Mouse (Mus musculus): ENCODE data around the gene Tmem150c. TPM values are rescaled to one million over a fixed set of nuclear protein-coding genes. Genes with fewer than 3 reads are reported as not detected.

The Tmem150c gene
- polyA plus RNA-seq, 1 experiment from 2014 or later: 1.4 TPM

GRCm38 (mm10) chr5:100085097-100085496, 74.5 kb downstream of the Tmem150c start:
- TF ChIP-seq CTCF (IDR thresholded peaks at IDR 0.05; ENCODE audit: low read depth) (no peak), EP300 (IDR thresholded peaks at IDR 0.05; ENCODE audit: low read depth) (no peak)
- no peaks in the 10 kb centered on the region; the same call in 1 of the 2 replicates for H3K36me3 ChIP-seq (replicated peaks; ENCODE audit: insufficient read depth, low read length)
- H3K27me3 ChIP-seq (ENCODE audit: insufficient read depth, low read length): no peaks in the 10 kb centered on the region
- no peaks in the 10 kb centered on the region for H3K4me1 ChIP-seq (ENCODE audit: insufficient read depth)
- no peak overlapping the region for H3K4me3 ChIP-seq (ENCODE audit: low read depth, low read length)
- H3K9ac ChIP-seq (replicated peaks): no peak overlapping the region
- 67% methylated on average over 8 of the region's 8 CpGs for WGBS (ENCODE audit: insufficient replicate concordance)
- no peaks in the 10 kb centered on the region; the same call in 1 of the 2 replicates for H3K9me3 ChIP-seq (ENCODE audit: low read length)
- H3K27ac ChIP-seq (ENCODE audit: low read depth): no peak overlapping the region
- ATAC-seq: no peak
- H3K4me2 ChIP-seq (ENCODE audit: low read depth, low read length): no peak overlapping the region
- DNase-seq: no peak

GRCm38 (mm10) chr5:100083953-100084562, 75.5 kb downstream of the Tmem150c start:
- Histone ChIP-seq H3K27me3 (ENCODE audit: insufficient read depth, low read length) (no peaks in the 10 kb centered on the region), H3K4me3 (ENCODE audit: low read depth, low read length) (no peak overlapping the region), H3K4me1 (ENCODE audit: insufficient read depth) (0 out of 2 replicates have a peak, but pooled peaks cover 2% of the 10 kb centered on the region), H3K9me3 (ENCODE audit: low read length) (no peaks in the 10 kb centered on the region; the same call in 1 of the 2 replicates), H3K36me3 (replicated peaks; ENCODE audit: insufficient read depth, low read length) (no peaks in the 10 kb centered on the region; the same call in 1 of the 2 replicates), H3K27ac (ENCODE audit: low read depth) (no peak overlapping the region), H3K9ac (replicated peaks) (no peak overlapping the region), H3K4me2 (ENCODE audit: low read depth, low read length) (no peak overlapping the region)
- TF ChIP-seq CTCF (IDR thresholded peaks at IDR 0.05; ENCODE audit: low read depth): no peak
- no peak for TF ChIP-seq EP300 (IDR thresholded peaks at IDR 0.05; ENCODE audit: low read depth)
- 79% methylated on average over 12 of the region's 12 CpGs for WGBS (ENCODE audit: insufficient replicate concordance)
- no peak for DNase-seq
- ATAC-seq: no peak

- no peak overlapping the region for H3K27ac ChIP-seq (ENCODE audit: low read depth)
- TF ChIP-seq CTCF (IDR thresholded peaks at IDR 0.05; ENCODE audit: low read depth): no peak
- no peak for TF ChIP-seq EP300 (IDR thresholded peaks at IDR 0.05; ENCODE audit: low read depth)
- ATAC-seq (no peak), DNase-seq (no peak)
- H3K4me3 ChIP-seq (ENCODE audit: low read depth, low read length): no peak overlapping the region
- WGBS (ENCODE audit: insufficient replicate concordance): 45% methylated on average over 4 of the region's 4 CpGs
- H3K4me1 ChIP-seq (ENCODE audit: insufficient read depth): 0 out of 2 replicates have a peak, but pooled peaks cover 5% of the 10 kb centered on the region
- no peaks in the 10 kb centered on the region for H3K27me3 ChIP-seq (ENCODE audit: insufficient read depth, low read length)
- H3K9me3 ChIP-seq (ENCODE audit: low read length): no peaks in the 10 kb centered on the region; the same call in 1 of the 2 replicates
- no peak overlapping the region for H3K4me2 ChIP-seq (ENCODE audit: low read depth, low read length)
- no peak overlapping the region for H3K9ac ChIP-seq (replicated peaks)
- no peaks in the 10 kb centered on the region; the same call in 1 of the 2 replicates for H3K36me3 ChIP-seq (replicated peaks; ENCODE audit: insufficient read depth, low read length)
Observed at GRCm38 (mm10) chr5:100082006-100082405, 77.6 kb downstream of the Tmem150c start.

GRCm38 (mm10) chr5:100079931-100080275, 79.7 kb downstream of the Tmem150c start:
- no peak for ATAC-seq
- H3K4me3 ChIP-seq (ENCODE audit: low read depth, low read length): no peak overlapping the region
- 70% methylated on average over 8 of the region's 8 CpGs for WGBS (ENCODE audit: insufficient replicate concordance)

GRCm38 (mm10) chr5:100079040-100079930, 80.3 kb downstream of the Tmem150c start:
- no peaks in the 10 kb centered on the region; the same call in 1 of the 2 replicates for H3K36me3 ChIP-seq (replicated peaks; ENCODE audit: insufficient read depth, low read length)
- no peak overlapping the region for H3K27ac ChIP-seq (ENCODE audit: low read depth)
- H3K9me3 ChIP-seq (ENCODE audit: low read length): no peaks in the 10 kb centered on the region; the same call in 1 of the 2 replicates
- TF ChIP-seq EP300 (IDR thresholded peaks at IDR 0.05; ENCODE audit: low read depth) (no peak), CTCF (IDR thresholded peaks at IDR 0.05; ENCODE audit: low read depth) (no peak)
- 32% methylated on average over 36 of the region's 36 CpGs for WGBS (ENCODE audit: insufficient replicate concordance)
- H3K4me1 ChIP-seq (ENCODE audit: insufficient read depth): 0 out of 2 replicates have a peak, but pooled peaks cover 5% of the 10 kb centered on the region
- no peaks in the 10 kb centered on the region for H3K27me3 ChIP-seq (ENCODE audit: insufficient read depth, low read length)
- no peak for ATAC-seq
- peak overlapping the region; percentile 63 for H3K4me2 ChIP-seq (ENCODE audit: low read depth, low read length)
- H3K9ac ChIP-seq (replicated peaks): no peak overlapping the region
- DNase-seq: no peak
- H3K4me3 ChIP-seq (ENCODE audit: low read depth, low read length): peak overlapping the region; percentile 23

More at GRCm38 (mm10) chr5:100079931-100080275, 79.7 kb downstream of the Tmem150c start:
- TF ChIP-seq EP300 (IDR thresholded peaks at IDR 0.05; ENCODE audit: low read depth) (no peak), CTCF (IDR thresholded peaks at IDR 0.05; ENCODE audit: low read depth) (no peak)
- Histone ChIP-seq H3K27ac (ENCODE audit: low read depth) (no peak overlapping the region), H3K27me3 (ENCODE audit: insufficient read depth, low read length) (no peaks in the 10 kb centered on the region), H3K4me1 (ENCODE audit: insufficient read depth) (0 out of 2 replicates have a peak, but pooled peaks cover 5% of the 10 kb centered on the region), H3K9me3 (ENCODE audit: low read length) (no peaks in the 10 kb centered on the region; the same call in 1 of the 2 replicates), H3K9ac (replicated peaks) (no peak overlapping the region), H3K36me3 (replicated peaks; ENCODE audit: insufficient read depth, low read length) (no peaks in the 10 kb centered on the region; the same call in 1 of the 2 replicates), H3K4me2 (ENCODE audit: low read depth, low read length) (no peak overlapping the region)
- DNase-seq: no peak

GRCm38 (mm10) chr5:100074571-100074970, 85.0 kb downstream of the Tmem150c start:
- peak; percentile 41 for TF ChIP-seq CTCF (IDR thresholded peaks at IDR 0.05; ENCODE audit: low read depth)
- no peak for TF ChIP-seq EP300 (IDR thresholded peaks at IDR 0.05; ENCODE audit: low read depth)
- Histone ChIP-seq H3K27me3 (ENCODE audit: insufficient read depth, low read length) (no peaks in the 10 kb centered on the region), H3K4me1 (ENCODE audit: insufficient read depth) (0 out of 2 replicates have a peak, but pooled peaks cover 5% of the 10 kb centered on the region), H3K36me3 (replicated peaks; ENCODE audit: insufficient read depth, low read length) (no peaks in the 10 kb centered on the region), H3K27ac (ENCODE audit: low read depth) (no peak overlapping the region), H3K4me3 (ENCODE audit: low read depth, low read length) (no peak overlapping the region), H3K9ac (replicated peaks) (no peak overlapping the region), H3K4me2 (ENCODE audit: low read depth, low read length) (no peak overlapping the region), H3K9me3 (ENCODE audit: low read length) (no peaks in the 10 kb centered on the region)
- WGBS (ENCODE audit: insufficient replicate concordance): 52% methylated on average over 4 of the region's 4 CpGs
- no peak for DNase-seq
- ATAC-seq: no peak

All from liver, postnatal 0 days (tissue).